Mouse (Mus musculus): ENCODE measurements around the gene Msmp. TPM values are rescaled to one million over a fixed set of nuclear protein-coding genes. Genes with fewer than 3 reads are reported as not detected.
A peak's percentile ranks its signal among the peaks of the same experiment; 100 is the strongest.

Gene Msmp
- polyA plus RNA-seq, 1 experiment = not detected

- H3K9ac ChIP-seq (ENCODE audit: low read depth, poor library complexity, severe bottlenecking) = peak overlapping the region; percentile 75
- H3K27ac ChIP-seq (ENCODE audit: insufficient read depth, low read length) = no peak overlapping the region
- peaks cover 3% of the 10 kb centered on the region for H3K4me1 ChIP-seq (ENCODE audit: control insufficient read depth, insufficient read depth, low read length)
- no peak for TF ChIP-seq POLR2A (IDR thresholded peaks at IDR 0.05; ENCODE audit: insufficient read depth, low read length)
- TF ChIP-seq CTCF (IDR thresholded peaks at IDR 0.05; ENCODE audit: low read depth, low read length) = no peak
- no peak for TF ChIP-seq EP300 (IDR thresholded peaks at IDR 0.05; ENCODE audit: insufficient read depth, low read depth, low read length)
- no peaks in the 10 kb centered on the region for H3K9me3 ChIP-seq (replicated peaks; ENCODE audit: control insufficient read depth, insufficient read depth, low read length, poor library complexity, severe bottlenecking)
- H3K4me3 ChIP-seq (ENCODE audit: low read depth, low read length) = peak overlapping the region; percentile 91
- H3K27me3 ChIP-seq (ENCODE audit: control insufficient read depth, insufficient read depth, low read length, poor library complexity, severe bottlenecking) = no peaks in the 10 kb centered on the region
- H3K36me3 ChIP-seq (ENCODE audit: control insufficient read depth, insufficient read depth, low read length, poor library complexity, severe bottlenecking) = peaks cover 7% of the 10 kb centered on the region
These were observed 5.0 kb downstream of the Msmp start for GRCm38 (mm10) chr4:43579256-43579655.

- Histone ChIP-seq H3K27ac (ENCODE audit: insufficient read depth, low read length) (no peak within 1 kb of the TSS), H3K27me3 (ENCODE audit: control insufficient read depth, insufficient read depth, low read length, poor library complexity, severe bottlenecking) (no peaks in the 10 kb centered on the region), H3K4me1 (ENCODE audit: control insufficient read depth, insufficient read depth, low read length) (peaks cover 3% of the 10 kb centered on the region), H3K4me3 (ENCODE audit: low read depth, low read length) (peak within 1 kb of the TSS; percentile 91), H3K9ac (ENCODE audit: low read depth, poor library complexity, severe bottlenecking) (peak within 1 kb of the TSS; percentile 75), H3K36me3 (ENCODE audit: control insufficient read depth, insufficient read depth, low read length, poor library complexity, severe bottlenecking) (peaks cover 7% of the 10 kb centered on the region), H3K9me3 (replicated peaks; ENCODE audit: control insufficient read depth, insufficient read depth, low read length, poor library complexity, severe bottlenecking) (no peaks in the 10 kb centered on the region)
- TF ChIP-seq CTCF (IDR thresholded peaks at IDR 0.05; ENCODE audit: low read depth, low read length) = no peak
- no peak for TF ChIP-seq EP300 (IDR thresholded peaks at IDR 0.05; ENCODE audit: insufficient read depth, low read depth, low read length)
- TF ChIP-seq POLR2A (IDR thresholded peaks at IDR 0.05; ENCODE audit: insufficient read depth, low read length) = no peak
These were observed 5.7 kb downstream of the Msmp start, which contains the start of the genes Rgp1 and Gba2 for GRCm38 (mm10) chr4:43578376-43579204. TSS of gene Rgp1 (plus strand) at chr4:43578715. TSS of gene Gba2 (minus strand) at chr4:43578873.

GRCm38 (mm10) chr4:43577237-43577881 is 6.9 kb downstream of the Msmp start:
- no peak overlapping the region for H3K27ac ChIP-seq (ENCODE audit: insufficient read depth, low read length)
- peaks cover 3% of the 10 kb centered on the region; the same call in 1 of the 2 replicates for H3K36me3 ChIP-seq (ENCODE audit: control insufficient read depth, insufficient read depth, low read length, poor library complexity, severe bottlenecking)
- H3K27me3 ChIP-seq (ENCODE audit: control insufficient read depth, insufficient read depth, low read length, poor library complexity, severe bottlenecking) = no peaks in the 10 kb centered on the region
- no peak overlapping the region; the same call in 1 of the 2 replicates for H3K4me3 ChIP-seq (ENCODE audit: low read depth, low read length)
- peaks cover 3% of the 10 kb centered on the region for H3K4me1 ChIP-seq (ENCODE audit: control insufficient read depth, insufficient read depth, low read length)
- no peak for TF ChIP-seq CTCF (IDR thresholded peaks at IDR 0.05; ENCODE audit: low read depth, low read length)
- TF ChIP-seq EP300 (IDR thresholded peaks at IDR 0.05; ENCODE audit: insufficient read depth, low read depth, low read length) = no peak
- no peak for TF ChIP-seq POLR2A (IDR thresholded peaks at IDR 0.05; ENCODE audit: insufficient read depth, low read length)
- H3K9ac ChIP-seq (ENCODE audit: low read depth, poor library complexity, severe bottlenecking) = 0 out of 2 replicates have a peak overlapping the region, but pooled peaks have one; percentile 75
- no peaks in the 10 kb centered on the region for H3K9me3 ChIP-seq (replicated peaks; ENCODE audit: control insufficient read depth, insufficient read depth, low read length, poor library complexity, severe bottlenecking)

GRCm38 (mm10) chr4:43575356-43575755 is 8.9 kb downstream of the Msmp start:
- no peak overlapping the region for H3K4me3 ChIP-seq (ENCODE audit: low read depth, low read length)
- H3K9ac ChIP-seq (ENCODE audit: low read depth, poor library complexity, severe bottlenecking) = no peak overlapping the region
- no peaks in the 10 kb centered on the region for H3K27me3 ChIP-seq (ENCODE audit: control insufficient read depth, insufficient read depth, low read length, poor library complexity, severe bottlenecking)
- peaks cover 3% of the 10 kb centered on the region for H3K4me1 ChIP-seq (ENCODE audit: control insufficient read depth, insufficient read depth, low read length)
- H3K9me3 ChIP-seq (replicated peaks; ENCODE audit: control insufficient read depth, insufficient read depth, low read length, poor library complexity, severe bottlenecking) = no peaks in the 10 kb centered on the region
- H3K36me3 ChIP-seq (ENCODE audit: control insufficient read depth, insufficient read depth, low read length, poor library complexity, severe bottlenecking) = no peaks in the 10 kb centered on the region
- TF ChIP-seq POLR2A (IDR thresholded peaks at IDR 0.05; ENCODE audit: insufficient read depth, low read length) (no peak), CTCF (IDR thresholded peaks at IDR 0.05; ENCODE audit: low read depth, low read length) (no peak), EP300 (IDR thresholded peaks at IDR 0.05; ENCODE audit: insufficient read depth, low read depth, low read length) (no peak)
- no peak overlapping the region for H3K27ac ChIP-seq (ENCODE audit: insufficient read depth, low read length)

GRCm38 (mm10) chr4:43573561-43573960 is 10.7 kb downstream of the Msmp start:
- Histone ChIP-seq H3K4me3 (ENCODE audit: low read depth, low read length) (no peak overlapping the region), H3K9ac (ENCODE audit: low read depth, poor library complexity, severe bottlenecking) (no peak overlapping the region), H3K27me3 (ENCODE audit: control insufficient read depth, insufficient read depth, low read length, poor library complexity, severe bottlenecking) (no peaks in the 10 kb centered on the region), H3K9me3 (replicated peaks; ENCODE audit: control insufficient read depth, insufficient read depth, low read length, poor library complexity, severe bottlenecking) (no peaks in the 10 kb centered on the region), H3K27ac (ENCODE audit: insufficient read depth, low read length) (no peak overlapping the region), H3K4me1 (ENCODE audit: control insufficient read depth, insufficient read depth, low read length) (peaks cover 3% of the 10 kb centered on the region), H3K36me3 (ENCODE audit: control insufficient read depth, insufficient read depth, low read length, poor library complexity, severe bottlenecking) (0 out of 2 replicates have a peak, but pooled peaks cover 2% of the 10 kb centered on the region)
- TF ChIP-seq CTCF (IDR thresholded peaks at IDR 0.05; ENCODE audit: low read depth, low read length) (no peak), POLR2A (IDR thresholded peaks at IDR 0.05; ENCODE audit: insufficient read depth, low read length) (no peak), EP300 (IDR thresholded peaks at IDR 0.05; ENCODE audit: insufficient read depth, low read depth, low read length) (no peak)
